Mouse (Mus musculus) splenic B cell, adult 2 months (primary cell): Measurements from ENCODE around the gene Ccl22.

Source experiments
- DNase-seq: peaks from one replicate; pipeline ENCODE4 v3.0.0-alpha.2; 2011; ENCODE audit warnings: low read depth, low spot score
- H3K27me3 ChIP-seq: 2 replicates; pipeline ENCODE4 v1.6.1; 2012; ENCODE audit warnings: mild to moderate bottlenecking, low read length, moderate library complexity, mixed read lengths; ENCODE audit not compliant: control insufficient read depth, poor library complexity, insufficient read depth, severe bottlenecking
- H3K36me3 ChIP-seq: 2 replicates; pipeline ENCODE4 v1.6.1; 2012; ENCODE audit warnings: mild to moderate bottlenecking, low read length, moderate library complexity, mixed read lengths; ENCODE audit not compliant: control insufficient read depth, poor library complexity, insufficient read depth, severe bottlenecking

Ccl22 gene

GRCm38 (mm10) chr8:94745476-94746184, at the start of gene Ccl22:
Gene Ccl22, plus strand, starts transcription at chr8:94745590.
- Histone ChIP-seq H3K36me3 (no peaks in the 10 kb centered on the region), H3K27me3 (no peaks in the 10 kb centered on the region)
- no peak for DNase-seq

- peak; percentile 71 for DNase-seq
- Histone ChIP-seq H3K27me3 (no peaks in the 10 kb centered on the region), H3K36me3 (no peaks in the 10 kb centered on the region)
Observed at GRCm38 (mm10) chr8:94695994-94696384, 49.4 kb upstream of the Ccl22 start, which contains the start of gene Pllp. Gene Pllp, minus strand, starts transcription at chr8:94696278.

- H3K27me3 ChIP-seq: no peaks in the 10 kb centered on the region
- H3K36me3 ChIP-seq: no peaks in the 10 kb centered on the region
- DNase-seq: no peak
Observed at GRCm38 (mm10) chr8:94696566-94696965, 48.8 kb upstream of the Ccl22 start.

GRCm38 (mm10) chr8:94697956-94698355, 47.4 kb upstream of the Ccl22 start:
- no peak for DNase-seq
- no peaks in the 10 kb centered on the region for H3K27me3 ChIP-seq
- H3K36me3 ChIP-seq: no peaks in the 10 kb centered on the region

GRCm38 (mm10) chr8:94699366-94699765, 46.0 kb upstream of the Ccl22 start:
- Histone ChIP-seq H3K36me3 (no peaks in the 10 kb centered on the region), H3K27me3 (no peaks in the 10 kb centered on the region)
- no peak for DNase-seq

GRCm38 (mm10) chr8:94700421-94700935, 44.9 kb upstream of the Ccl22 start:
- DNase-seq: peak; percentile 38
- H3K36me3 ChIP-seq: no peaks in the 10 kb centered on the region
- no peaks in the 10 kb centered on the region for H3K27me3 ChIP-seq

- no peaks in the 10 kb centered on the region for H3K27me3 ChIP-seq
- no peaks in the 10 kb centered on the region for H3K36me3 ChIP-seq
- DNase-seq: no peak
Observed at GRCm38 (mm10) chr8:94702156-94702555, 43.2 kb upstream of the Ccl22 start.

- Histone ChIP-seq H3K27me3 (no peaks in the 10 kb centered on the region), H3K36me3 (no peaks in the 10 kb centered on the region)
- DNase-seq: peak; percentile 87
Observed at GRCm38 (mm10) chr8:94702844-94703813, 42.3 kb upstream of the Ccl22 start.

- DNase-seq: peak; percentile 99
- no peaks in the 10 kb centered on the region for H3K36me3 ChIP-seq
- H3K27me3 ChIP-seq: no peaks in the 10 kb centered on the region
Observed at GRCm38 (mm10) chr8:94703972-94704668, 41.3 kb upstream of the Ccl22 start.

- Histone ChIP-seq H3K27me3 (no peaks in the 10 kb centered on the region), H3K36me3 (no peaks in the 10 kb centered on the region)
- no peak for DNase-seq
Observed at GRCm38 (mm10) chr8:94704669-94704984, 40.8 kb upstream of the Ccl22 start.

GRCm38 (mm10) chr8:94705581-94706245, 39.7 kb upstream of the Ccl22 start:
- DNase-seq: no peak
- no peaks in the 10 kb centered on the region for H3K36me3 ChIP-seq
- H3K27me3 ChIP-seq: no peaks in the 10 kb centered on the region

GRCm38 (mm10) chr8:94706732-94707395, 38.5 kb upstream of the Ccl22 start:
- Histone ChIP-seq H3K36me3 (no peaks in the 10 kb centered on the region), H3K27me3 (no peaks in the 10 kb centered on the region)
- DNase-seq: no peak

GRCm38 (mm10) chr8:94710336-94710735, 35.1 kb upstream of the Ccl22 start:
- no peak for DNase-seq
- H3K36me3 ChIP-seq: no peaks in the 10 kb centered on the region
- H3K27me3 ChIP-seq: no peaks in the 10 kb centered on the region
